Mouse (Mus musculus) forebrain, postnatal 0 days (tissue): ENCODE results near the gene Ifna16. TPM values are rescaled to one million over a fixed set of nuclear protein-coding genes. Genes with fewer than 3 reads are reported as not detected.
A peak's percentile ranks its signal among the peaks of the same experiment; 100 is the strongest.

Source experiments
- ATAC-seq: fragments of 200-750 bp; cut with Nextera tagmentation; 2 replicates; pipeline ENCODE4 v1.8.0; 2017; ENCODE audit warnings: mild to moderate bottlenecking, moderate library complexity
- DNase-seq: peaks from one replicate; pipeline ENCODE4 v3.0.0-alpha.2; 2015
- H3K27ac ChIP-seq: fragments of 300-500 bp; sonication (generic); 2 replicates; pipeline ENCODE4 v1.5.1; 2014; ENCODE audit warnings: low read depth, mild to moderate bottlenecking, antibody characterized with exemption, low read length, moderate library complexity, mixed read lengths
- H3K27me3 ChIP-seq: fragments of 300-500 bp; sonication (generic); 2 replicates; pipeline ENCODE4 v1.6.1; 2014; ENCODE audit warnings: mild to moderate bottlenecking, low read length, mixed read lengths; ENCODE audit not compliant: insufficient read depth
- H3K36me3 ChIP-seq: fragments of 300-500 bp; sonication (generic); 2 replicates; pipeline ENCODE4 v1.6.1; 2014; ENCODE audit warnings: mild to moderate bottlenecking, moderate library complexity; ENCODE audit not compliant: insufficient read depth
- H3K4me1 ChIP-seq: fragments of 300-500 bp; sonication (generic); 2 replicates; pipeline ENCODE4 v1.6.1; 2014; ENCODE audit warnings: antibody characterized with exemption; ENCODE audit not compliant: insufficient read depth
- H3K4me2 ChIP-seq: fragments of 300-500 bp; sonication (generic); 2 replicates; pipeline ENCODE4 v1.6.1; 2014; ENCODE audit warnings: low read depth, mild to moderate bottlenecking, moderate library complexity
- H3K4me3 ChIP-seq: fragments of 300-500 bp; sonication (generic); 2 replicates; pipeline ENCODE4 v1.5.1; 2014; ENCODE audit warnings: low read depth, low read length, mixed read lengths
- H3K9ac ChIP-seq: fragments of 300-500 bp; sonication (generic); 2 replicates; pipeline ENCODE4 v1.6.1; 2014; ENCODE audit warnings: mild to moderate bottlenecking
- H3K9me3 ChIP-seq: fragments of 300-500 bp; sonication (generic); 2 replicates; pipeline ENCODE4 v1.6.1; 2016; ENCODE audit warnings: low read length
- CTCF ChIP-seq: sonication (generic); IDR thresholded peaks from 2 replicates; pipeline ENCODE4 v1.5.1; 2016; ENCODE audit warnings: antibody characterized with exemption, control low read depth, low read depth
- WGBS: fragments of 180-500 bp; shearing (Covaris S2); extraction: QIAGEN DNeasy Blood & Tissue Kit; methylation state at CpG from one replicate; pipeline ENCODE4 v1.1.7; 2014; 5-methylcytosine and 5-hydroxymethylcytosine counted together
- polyA plus RNA-seq: library from polyadenylated mRNA; unstranded; fragments of >200 nt; fragmentation: Nextera tagmentation; extraction: Ambion mirVana; gene quantifications from 2 replicates; pipeline ENCODE4 v1.2.1, GENCODE M21; 2015
- total RNA-seq: library from RNA; depleted of rRNA; stranded (reverse); fragments of >200 nt; gene quantifications from 2 replicates; pipeline ENCODE4 v1.2.3, GENCODE M21; 2014; rRNA removed

Ifna16 gene
- total and polyA plus RNA-seq, 2 experiments from 2014 or later = not detected

GRCm38 (mm10) chr4:88653644-88654043 is 23.1 kb downstream of the Ifna16 start:
- no peaks in the 10 kb centered on the region for H3K36me3 ChIP-seq
- no peak overlapping the region for H3K27ac ChIP-seq
- WGBS = 81% methylated on average over 3 of the region's 3 CpGs
- no peaks in the 10 kb centered on the region for H3K9me3 ChIP-seq
- no peak for DNase-seq
- TF ChIP-seq CTCF = no peak
- no peak overlapping the region for H3K9ac ChIP-seq
- H3K27me3 ChIP-seq = no peaks in the 10 kb centered on the region
- no peak for ATAC-seq
- no peak overlapping the region for H3K4me2 ChIP-seq
- H3K4me1 ChIP-seq = no peaks in the 10 kb centered on the region
- H3K4me3 ChIP-seq = no peak overlapping the region

DNA sequence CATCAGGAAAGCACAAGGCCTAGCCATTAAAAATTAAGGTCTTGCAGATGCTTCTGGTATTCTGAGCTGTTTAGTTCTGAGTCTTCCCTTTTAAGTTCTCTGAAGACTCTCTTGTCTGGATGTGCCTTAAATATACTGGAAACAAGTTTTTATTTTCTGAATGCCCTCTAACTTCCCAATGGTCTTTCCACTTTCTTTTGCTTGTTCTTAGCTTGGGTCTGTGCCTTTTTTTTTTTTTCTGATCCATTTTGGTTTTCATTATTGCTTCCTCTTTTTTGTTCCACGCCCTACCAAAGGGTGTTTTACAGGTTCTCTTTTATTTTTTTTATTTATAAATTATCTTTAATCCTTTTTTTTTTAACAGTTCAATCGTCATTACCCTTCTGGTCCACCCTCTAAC is 32.4 kb downstream of the Ifna16 start, which contains the start of gene Ifna13:
TSS of gene Ifna13 (minus strand) at position 101 of the 400 bp plus-strand sequence.
- Histone ChIP-seq H3K36me3 (no peaks in the 10 kb centered on the region), H3K27ac (no peak within 1 kb of the TSS), H3K4me3 (no peak within 1 kb of the TSS), H3K4me1 (no peaks in the 10 kb centered on the region), H3K9me3 (no peaks in the 10 kb centered on the region), H3K9ac (no peak within 1 kb of the TSS), H3K4me2 (no peak within 1 kb of the TSS), H3K27me3 (no peaks in the 10 kb centered on the region)
- DNase-seq (no peak), ATAC-seq (no peak)
- TF ChIP-seq CTCF = no peak
- WGBS = 55% methylated on average over 2 of the region's 2 CpGs

GRCm38 (mm10) chr4:88642526-88642925 is 34.2 kb downstream of the Ifna16 start:
- no peak overlapping the region for H3K27ac ChIP-seq
- no peak overlapping the region for H3K4me3 ChIP-seq
- no peak overlapping the region for H3K4me2 ChIP-seq
- H3K9ac ChIP-seq = no peak overlapping the region
- DNase-seq = no peak
- H3K9me3 ChIP-seq = no peaks in the 10 kb centered on the region
- TF ChIP-seq CTCF = no peak
- WGBS = 29% methylated on average over 2 of the region's 2 CpGs
- ATAC-seq = no peak
- no peaks in the 10 kb centered on the region for H3K36me3 ChIP-seq
- no peaks in the 10 kb centered on the region for H3K4me1 ChIP-seq
- no peaks in the 10 kb centered on the region for H3K27me3 ChIP-seq

DNA sequence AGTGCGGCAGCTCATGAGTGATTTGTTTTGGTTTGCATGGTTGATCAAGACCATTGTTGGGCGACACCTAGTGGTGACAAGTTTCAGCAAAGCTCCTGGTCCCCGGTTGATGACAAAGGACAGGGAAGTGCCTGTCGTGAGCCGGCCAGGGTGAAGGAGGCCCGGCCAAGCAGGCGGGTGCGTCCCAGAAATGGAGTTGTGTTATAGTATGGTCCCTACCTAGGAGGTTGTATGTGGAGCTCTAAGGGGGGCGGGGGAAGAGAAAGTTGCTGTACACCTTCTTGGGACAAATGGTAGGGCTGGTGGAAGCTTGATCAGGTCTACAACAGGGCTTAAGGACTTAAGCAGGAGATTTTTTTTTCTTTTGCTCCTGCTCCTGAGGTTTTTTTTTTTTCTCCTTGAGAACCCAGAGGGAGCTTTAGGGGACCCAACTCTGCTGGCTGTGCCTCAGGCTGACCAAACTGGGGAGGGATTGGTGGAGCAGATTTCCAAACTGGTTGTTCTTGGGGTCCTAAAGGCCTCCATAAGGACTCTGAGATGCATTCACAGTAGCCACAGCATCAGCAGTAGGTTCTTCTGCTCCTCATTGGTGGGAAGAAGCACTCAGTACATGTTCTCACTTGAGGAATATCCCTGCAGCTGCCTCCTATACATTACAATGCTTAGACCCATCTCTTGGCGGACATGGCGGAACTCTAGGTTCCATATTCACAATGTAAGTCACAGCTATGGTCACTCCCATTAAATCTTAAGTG is 35.5 kb downstream of the Ifna16 start:
- peak; percentile 98 for ATAC-seq
- peak; percentile 90 for DNase-seq
- WGBS = 8% methylated on average over 11 of the region's 11 CpGs
- Histone ChIP-seq H3K36me3 (no peaks in the 10 kb centered on the region), H3K9me3 (no peaks in the 10 kb centered on the region), H3K27me3 (no peaks in the 10 kb centered on the region), H3K27ac (no peak overlapping the region), H3K4me3 (peak overlapping the region; percentile 28), H3K4me1 (no peaks in the 10 kb centered on the region), H3K4me2 (peak overlapping the region; percentile 36), H3K9ac (peak overlapping the region; percentile 15; the same call in 1 of the 2 replicates)
- TF ChIP-seq CTCF = peak; percentile 81

- Histone ChIP-seq H3K9me3 (no peaks in the 10 kb centered on the region), H3K4me2 (peak overlapping the region; percentile 36), H3K4me1 (no peaks in the 10 kb centered on the region), H3K27me3 (no peaks in the 10 kb centered on the region), H3K4me3 (peak overlapping the region; percentile 28), H3K27ac (no peak overlapping the region), H3K9ac (peak overlapping the region; percentile 15; the same call in 1 of the 2 replicates), H3K36me3 (no peaks in the 10 kb centered on the region)
- DNase-seq = no peak
- 52% methylated on average over 8 of the region's 8 CpGs for WGBS
- ATAC-seq = no peak
- TF ChIP-seq CTCF = no peak
Measured at GRCm38 (mm10) chr4:88640704-88641076, 36.0 kb downstream of the Ifna16 start.

GRCm38 (mm10) chr4:88634311-88634710 is 42.4 kb downstream of the Ifna16 start, which contains the start of gene C87499:
Gene C87499, minus strand, starts transcription at chr4:88634411.
- DNase-seq (no peak), ATAC-seq (no peak)
- Histone ChIP-seq H3K4me2 (no peak within 1 kb of the TSS), H3K27me3 (no peaks in the 10 kb centered on the region), H3K36me3 (no peaks in the 10 kb centered on the region), H3K4me3 (no peak within 1 kb of the TSS), H3K9ac (no peak within 1 kb of the TSS), H3K9me3 (no peaks in the 10 kb centered on the region), H3K4me1 (no peaks in the 10 kb centered on the region), H3K27ac (no peak within 1 kb of the TSS)
- TF ChIP-seq CTCF = no peak
- 94% methylated on average over 4 of the region's 4 CpGs for WGBS

Other genes with a start within 250 kb of the Ifna16 start
Only the 30 nearest of the 33 such genes appear.
- gene Ifnb1, start 154.2 kb downstream of the Ifna16 start, total RNA-seq = not detected in 2 replicates
- gene Ifnb1, start 154.2 kb downstream of the Ifna16 start, polyA plus RNA-seq = not detected in 2 replicates
- not detected in 2 replicates for gene Ifna15, start 118.7 kb downstream of the Ifna16 start, total RNA-seq
- not detected in 2 replicates for gene Ifna15, start 118.7 kb downstream of the Ifna16 start, polyA plus RNA-seq
- gene Ifna14, start 105.1 kb downstream of the Ifna16 start, total RNA-seq = not detected in 2 replicates
- gene Ifna14, start 105.1 kb downstream of the Ifna16 start, polyA plus RNA-seq = not detected in 2 replicates
- not detected in 2 replicates for gene Ifna9, start 84.5 kb downstream of the Ifna16 start, total RNA-seq
- not detected in 2 replicates for gene Ifna9, start 84.5 kb downstream of the Ifna16 start, polyA plus RNA-seq
- not detected in 2 replicates for gene Ifna12, start 73.5 kb downstream of the Ifna16 start, total RNA-seq
- gene Ifna12, start 73.5 kb downstream of the Ifna16 start, polyA plus RNA-seq = not detected in 2 replicates
- gene C87499, start 42.5 kb downstream of the Ifna16 start, total RNA-seq = not detected in 2 replicates
- gene C87499, start 42.5 kb downstream of the Ifna16 start, polyA plus RNA-seq = not detected in 2 replicates
- gene Ifna13, start 32.5 kb downstream of the Ifna16 start, total RNA-seq = not detected in 2 replicates
- not detected in 2 replicates for gene Ifna13, start 32.5 kb downstream of the Ifna16 start, polyA plus RNA-seq
- gene Ifna2, start 7.0 kb upstream of the Ifna16 start, total RNA-seq = not detected in 2 replicates
- gene Ifna2, start 7.0 kb upstream of the Ifna16 start, polyA plus RNA-seq = not detected in 2 replicates
- not detected in 2 replicates for gene Ifnab, start 14.4 kb upstream of the Ifna16 start, total RNA-seq
- not detected in 2 replicates for gene Ifnab, start 14.4 kb upstream of the Ifna16 start, polyA plus RNA-seq
- 1.2 and 2.9 TPM in 2 replicates for gene Gm26566, start 44.9 kb upstream of the Ifna16 start, total RNA-seq
- 0.84 and 1.1 TPM in 2 replicates for gene Gm26566, start 44.9 kb upstream of the Ifna16 start, polyA plus RNA-seq
- 171 and 176 TPM in 2 replicates for gene Klhl9, start 45.5 kb upstream of the Ifna16 start, total RNA-seq
- gene Klhl9, start 45.5 kb upstream of the Ifna16 start, polyA plus RNA-seq = 65.8 and 78.1 TPM in 2 replicates
- gene Gm13271, start 77.9 kb upstream of the Ifna16 start, total RNA-seq = not detected in 2 replicates
- not detected in 2 replicates for gene Gm13271, start 77.9 kb upstream of the Ifna16 start, polyA plus RNA-seq
- gene Gm13283, start 83.2 kb upstream of the Ifna16 start, total RNA-seq = not detected in 2 replicates
- not detected in 2 replicates for gene Gm13283, start 83.2 kb upstream of the Ifna16 start, polyA plus RNA-seq
- gene Gm13290, start 96.9 kb upstream of the Ifna16 start, total RNA-seq = not detected in 2 replicates
- gene Gm13290, start 96.9 kb upstream of the Ifna16 start, polyA plus RNA-seq = not detected in 2 replicates
- gene Gm13289, start 100.0 kb upstream of the Ifna16 start, total RNA-seq = not detected in 2 replicates
- gene Gm13289, start 100.0 kb upstream of the Ifna16 start, polyA plus RNA-seq = not detected in 2 replicates
- not detected in 2 replicates for gene Gm13272, start 102.9 kb upstream of the Ifna16 start, total RNA-seq
- not detected in 2 replicates for gene Gm13272, start 102.9 kb upstream of the Ifna16 start, polyA plus RNA-seq
- gene Ifnz, start 105.2 kb upstream of the Ifna16 start, total RNA-seq = 0.33 TPM in 1 of 2 replicates, not detected in the other
- gene Ifnz, start 105.2 kb upstream of the Ifna16 start, polyA plus RNA-seq = not detected in 2 replicates
- gene Gm13276, start 108.8 kb upstream of the Ifna16 start, total RNA-seq = not detected in 2 replicates
- not detected in 2 replicates for gene Gm13276, start 108.8 kb upstream of the Ifna16 start, polyA plus RNA-seq
- not detected in 2 replicates for gene Gm13277, start 111.7 kb upstream of the Ifna16 start, total RNA-seq
- not detected in 2 replicates for gene Gm13277, start 111.7 kb upstream of the Ifna16 start, polyA plus RNA-seq
- not detected in 2 replicates for gene Gm13278, start 114.6 kb upstream of the Ifna16 start, total RNA-seq
- gene Gm13278, start 114.6 kb upstream of the Ifna16 start, polyA plus RNA-seq = not detected in 2 replicates
- gene Gm13275, start 117.6 kb upstream of the Ifna16 start, total RNA-seq = not detected in 2 replicates
- not detected in 2 replicates for gene Gm13275, start 117.6 kb upstream of the Ifna16 start, polyA plus RNA-seq
- not detected in 2 replicates for gene Gm13279, start 120.5 kb upstream of the Ifna16 start, total RNA-seq
- not detected in 2 replicates for gene Gm13279, start 120.5 kb upstream of the Ifna16 start, polyA plus RNA-seq
- not detected in 2 replicates for gene Gm13285, start 122.7 kb upstream of the Ifna16 start, total RNA-seq
- gene Gm13285, start 122.7 kb upstream of the Ifna16 start, polyA plus RNA-seq = not detected in 2 replicates
- gene Gm13287, start 126.3 kb upstream of the Ifna16 start, total RNA-seq = not detected in 2 replicates
- not detected in 2 replicates for gene Gm13287, start 126.3 kb upstream of the Ifna16 start, polyA plus RNA-seq
- gene Gm13288, start 128.6 kb upstream of the Ifna16 start, total RNA-seq = not detected in 2 replicates
- not detected in 2 replicates for gene Gm13288, start 128.6 kb upstream of the Ifna16 start, polyA plus RNA-seq
- not detected in 2 replicates for gene Ifna7, start 139.3 kb upstream of the Ifna16 start, total RNA-seq
- not detected in 2 replicates for gene Ifna7, start 139.3 kb upstream of the Ifna16 start, polyA plus RNA-seq
- not detected in 2 replicates for gene Ifna11, start 143.0 kb upstream of the Ifna16 start, total RNA-seq
- gene Ifna11, start 143.0 kb upstream of the Ifna16 start, polyA plus RNA-seq = not detected in 2 replicates
- not detected in 2 replicates for gene Ifna6, start 150.5 kb upstream of the Ifna16 start, total RNA-seq
- gene Ifna6, start 150.5 kb upstream of the Ifna16 start, polyA plus RNA-seq = not detected in 2 replicates
- not detected in 2 replicates for gene Ifna5, start 158.6 kb upstream of the Ifna16 start, total RNA-seq
- gene Ifna5, start 158.6 kb upstream of the Ifna16 start, polyA plus RNA-seq = not detected in 2 replicates
- gene Ifna4, start 164.9 kb upstream of the Ifna16 start, total RNA-seq = not detected in 2 replicates
- not detected in 2 replicates for gene Ifna4, start 164.9 kb upstream of the Ifna16 start, polyA plus RNA-seq